Mouse (Mus musculus) C2C12 (cell line): Measurements from ENCODE around the gene Stk4. TPM values are rescaled to one million over a fixed set of nuclear protein-coding genes. Genes with fewer than 3 reads are reported as not detected.
A peak's percentile ranks its signal among the peaks of the same experiment; 100 is the strongest.

Experiments
- H3K27me3 ChIP-seq: one replicate; pipeline ENCODE4 v1.6.1; 2011; ENCODE audit not compliant: control insufficient read depth, insufficient read depth, insufficient read length
- H3K36me3 ChIP-seq: one replicate; pipeline ENCODE4 v1.6.1; 2011; ENCODE audit not compliant: control insufficient read depth, insufficient read depth
- H3K4me3 ChIP-seq: one replicate; pipeline ENCODE4 v1.5.1; 2011; ENCODE audit warnings: mild to moderate bottlenecking, control low read depth; ENCODE audit not compliant: poor library complexity, insufficient read depth, severe bottlenecking
- H3K79me2 ChIP-seq: one replicate; pipeline ENCODE4 v1.6.1; 2011; ENCODE audit not compliant: control insufficient read depth, insufficient read depth
- H3K79me3 ChIP-seq: one replicate; pipeline ENCODE4 v1.6.1; 2011; ENCODE audit warnings: low read depth, control low read depth
- H3ac ChIP-seq: one replicate; pipeline ENCODE3; 2011; ENCODE audit warnings: low read depth; ENCODE audit not compliant: control insufficient read depth, insufficient read length
- CEBPB ChIP-seq: IDR thresholded peaks from one replicate; pipeline ENCODE4 v1.6.1; 2011; ENCODE audit warnings: low read depth, mild to moderate bottlenecking, control low read depth, moderate library complexity
- CTCF ChIP-seq: IDR thresholded peaks from one replicate; pipeline ENCODE4 v1.5.1; 2011; ENCODE audit not compliant: control insufficient read depth, insufficient read depth, insufficient read length
- FOSL1 ChIP-seq: IDR thresholded peaks from one replicate; pipeline ENCODE4 v1.8.0; 2011; ENCODE audit warnings: mild to moderate bottlenecking, low read length; ENCODE audit not compliant: poor library complexity, insufficient read depth, severe bottlenecking
- MAX ChIP-seq: IDR thresholded peaks from one replicate; pipeline ENCODE4 v1.6.1; 2011; ENCODE audit warnings: mild to moderate bottlenecking, control low read depth
- MYOD1 ChIP-seq: IDR thresholded peaks from one replicate; pipeline ENCODE4 v1.6.1; 2011; ENCODE audit warnings: low read depth; ENCODE audit not compliant: control insufficient read depth, insufficient read length
- MYOG ChIP-seq: IDR thresholded peaks from one replicate; pipeline ENCODE4 v1.6.1; 2011; ENCODE audit not compliant: control insufficient read depth, insufficient read length; ENCODE audit errors: extremely low read depth
- USF1 ChIP-seq: IDR thresholded peaks from one replicate; pipeline ENCODE4 v1.6.1; 2011; ENCODE audit warnings: low read depth, mild to moderate bottlenecking, control low read depth, moderate library complexity
- long read RNA-seq, 2 experiments: library from polyadenylated mRNA; unstranded; transcript quantifications; one replicate each; pipeline ENCODE4 v2.0.0; 2019 to 2020
- polyA plus RNA-seq: library from polyadenylated mRNA; unstranded; fragments of >200 nt; fragmentation: generic; extraction: Trizol; gene quantifications from one replicate; pipeline ENCODE4 v1.2.1, GENCODE M21; 2012; ENCODE audit warnings: missing spikeins

Gene Stk4
- polyA plus RNA-seq, result 9.5 TPM
- long read RNA-seq, experiment 1, full-length matches to known transcripts, result 1 of 3 reads
- long read RNA-seq, experiment 1, partial matches to known transcripts, result 1 of 3 reads
- long read RNA-seq, experiment 1, other reads (novel, unspliced or antisense), result 1 of 3 reads
- long read RNA-seq, experiment 2, full-length matches to known transcripts, result 67 of 80 reads
- long read RNA-seq, experiment 2, partial matches to known transcripts, result 5 of 80 reads
- long read RNA-seq, experiment 2, other reads (novel, unspliced or antisense), result 8 of 80 reads

- H3ac ChIP-seq, result peak within 1 kb of the TSS; percentile 92
- peaks cover 26% of the 10 kb centered on the region for H3K36me3 ChIP-seq
- peak within 1 kb of the TSS; percentile 79 for H3K4me3 ChIP-seq
- TF ChIP-seq CEBPB, result no peak
- TF ChIP-seq MYOG, result no peak
- no peak for TF ChIP-seq CTCF
- no peak for TF ChIP-seq MAX
- TF ChIP-seq FOSL1, result no peak
- TF ChIP-seq MYOD1, result no peak
- TF ChIP-seq USF1, result no peak
- no peaks in the 10 kb centered on the region for H3K27me3 ChIP-seq
- peaks cover 40% of the 10 kb centered on the region for H3K79me3 ChIP-seq
- peaks cover 65% of the 10 kb centered on the region for H3K79me2 ChIP-seq
These were observed at the start of gene Stk4 for GRCm38 (mm10) chr2:164070142-164070764. Gene Stk4, plus strand, starts transcription at chr2:164070322.

DNA sequence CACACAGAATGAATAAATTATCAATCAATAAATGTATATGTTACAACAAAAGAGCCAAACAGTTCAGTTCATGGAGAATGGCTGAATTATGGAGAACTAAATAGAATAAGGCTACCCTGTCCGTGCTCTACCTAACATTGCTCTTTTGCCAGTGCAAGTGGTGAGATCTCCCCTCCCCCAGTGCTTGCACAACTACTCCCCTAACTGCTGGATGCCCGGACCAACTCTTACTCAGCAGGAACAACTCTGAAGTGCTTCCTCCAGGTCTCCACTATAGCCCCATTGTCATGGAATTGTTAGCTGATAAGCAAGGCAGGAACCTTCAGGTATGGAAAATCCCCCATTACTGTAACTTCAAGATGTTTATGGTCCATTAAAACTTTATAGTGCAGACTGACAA lies 48.0 kb upstream of the Stk4 start:
- Histone ChIP-seq H3K27me3 (no peaks in the 10 kb centered on the region), H3K79me2 (no peaks in the 10 kb centered on the region), H3K79me3 (no peaks in the 10 kb centered on the region), H3K4me3 (no peak overlapping the region), H3K36me3 (peaks cover 24% of the 10 kb centered on the region), H3ac (no peak overlapping the region)
- TF ChIP-seq MYOG, result no peak
- no peak for TF ChIP-seq CTCF
- no peak for TF ChIP-seq MYOD1
- TF ChIP-seq USF1, result no peak
- no peak for TF ChIP-seq FOSL1
- no peak for TF ChIP-seq MAX
- no peak for TF ChIP-seq CEBPB

GRCm38 (mm10) chr2:164025150-164025549 lies 45.0 kb upstream of the Stk4 start, which contains the start of gene Pabpc1l:
Gene Pabpc1l, plus strand, starts transcription at chr2:164025450.
- TF ChIP-seq CTCF, result no peak
- TF ChIP-seq MYOG, result no peak
- TF ChIP-seq USF1, result no peak
- TF ChIP-seq MYOD1, result no peak
- no peak for TF ChIP-seq FOSL1
- Histone ChIP-seq H3ac (no peak within 1 kb of the TSS), H3K79me2 (no peaks in the 10 kb centered on the region), H3K79me3 (no peaks in the 10 kb centered on the region), H3K4me3 (no peak within 1 kb of the TSS), H3K36me3 (no peaks in the 10 kb centered on the region), H3K27me3 (no peaks in the 10 kb centered on the region)

- Histone ChIP-seq H3K4me3 (no peak overlapping the region), H3K79me3 (no peaks in the 10 kb centered on the region), H3K36me3 (no peaks in the 10 kb centered on the region), H3K27me3 (no peaks in the 10 kb centered on the region), H3K79me2 (no peaks in the 10 kb centered on the region), H3ac (no peak overlapping the region)
- no peak for TF ChIP-seq MYOD1
- TF ChIP-seq USF1, result no peak
- no peak for TF ChIP-seq MAX
- TF ChIP-seq CEBPB, result no peak
- no peak for TF ChIP-seq FOSL1
- no peak for TF ChIP-seq CTCF
- TF ChIP-seq MYOG, result no peak
These were observed 39.0 kb upstream of the Stk4 start for GRCm38 (mm10) chr2:164031147-164031546.

DNA sequence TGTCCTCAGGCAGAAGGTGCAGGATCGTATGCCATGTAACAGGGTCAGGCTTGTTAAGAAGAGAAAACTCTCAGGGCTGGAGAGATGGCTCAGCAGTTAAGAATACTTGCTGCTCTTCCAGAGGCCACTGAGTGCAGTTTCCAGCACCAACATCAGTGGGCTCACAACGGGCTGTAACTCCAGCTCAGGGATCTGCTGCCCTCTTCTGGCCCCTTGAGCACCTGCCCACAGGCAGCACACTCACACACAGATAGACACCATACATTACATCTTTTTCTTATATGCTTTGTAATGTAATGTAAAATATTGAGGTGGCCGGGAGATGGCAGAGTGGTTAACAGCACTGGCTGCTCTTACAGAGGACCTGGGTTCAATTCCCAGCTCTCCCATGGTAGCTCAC lies 37.1 kb upstream of the Stk4 start:
- TF ChIP-seq FOSL1 (no peak), MAX (no peak), CEBPB (no peak)
- H3K27me3 ChIP-seq, result no peaks in the 10 kb centered on the region
- no peak overlapping the region for H3ac ChIP-seq
- H3K36me3 ChIP-seq, result no peaks in the 10 kb centered on the region
- no peaks in the 10 kb centered on the region for H3K79me2 ChIP-seq
- H3K4me3 ChIP-seq, result no peak overlapping the region
- H3K79me3 ChIP-seq, result no peaks in the 10 kb centered on the region

DNA sequence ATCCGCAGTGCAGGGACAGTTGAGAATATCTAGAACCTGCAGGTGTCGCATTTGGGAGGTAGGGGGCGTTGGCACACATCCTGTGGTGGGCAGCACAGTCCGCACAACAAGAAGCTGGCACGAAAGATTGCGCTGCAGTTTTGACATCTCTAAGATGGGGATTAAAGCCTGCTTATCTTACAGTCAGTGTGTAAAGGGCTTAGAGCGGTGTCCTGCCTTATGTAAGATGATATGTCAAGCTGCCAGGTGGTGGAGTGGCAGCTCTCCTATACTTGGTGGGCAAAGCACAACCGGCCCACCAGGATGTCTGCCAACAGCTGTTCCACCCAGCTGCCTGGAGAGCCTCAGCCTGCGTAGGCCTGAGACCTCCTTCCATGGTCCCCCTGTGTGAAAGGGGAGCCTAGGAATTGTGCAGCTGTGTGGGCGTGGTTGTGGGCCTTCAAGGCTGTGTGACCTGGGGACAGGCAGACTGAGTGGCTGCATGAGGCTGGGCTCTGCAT lies 33.6 kb upstream of the Stk4 start:
- no peaks in the 10 kb centered on the region for H3K79me3 ChIP-seq
- H3ac ChIP-seq, result no peak overlapping the region
- no peak overlapping the region for H3K4me3 ChIP-seq
- H3K27me3 ChIP-seq, result no peaks in the 10 kb centered on the region
- no peaks in the 10 kb centered on the region for H3K79me2 ChIP-seq
- TF ChIP-seq MAX, result no peak
- TF ChIP-seq USF1, result no peak
- no peak for TF ChIP-seq CEBPB
- TF ChIP-seq FOSL1, result no peak
- TF ChIP-seq MYOD1, result peak; percentile 49
- no peak for TF ChIP-seq CTCF
- no peak for TF ChIP-seq MYOG
- H3K36me3 ChIP-seq, result no peaks in the 10 kb centered on the region
